Mouse (Mus musculus) erythroblast, embryonic 14.5 days (primary cell): ENCODE measurements around the gene Elf3. TPM values are rescaled to one million over a fixed set of nuclear protein-coding genes. Genes with fewer than 3 reads are reported as not detected.
"Not testable (repeated sequence)": the region's sequence is repeated elsewhere in the genome, so short reads cannot be mapped to it uniquely, and the experiment has no call there.

ENCODE experiments used
- H3K27me3 ChIP-seq: 2 replicates; pipeline ENCODE4 v1.6.1; 2012; ENCODE audit warnings: inconsistent platforms; ENCODE audit not compliant: control insufficient read depth
- H3K36me3 ChIP-seq: 2 replicates; pipeline ENCODE4 v1.6.1; 2012; ENCODE audit warnings: mild to moderate bottlenecking, inconsistent platforms; ENCODE audit not compliant: control insufficient read depth
- H3K4me1 ChIP-seq: 2 replicates; pipeline ENCODE4 v1.6.1; 2012; ENCODE audit warnings: inconsistent platforms; ENCODE audit not compliant: control insufficient read depth
- H3K4me3 ChIP-seq: replicated peaks from 2 replicates; pipeline ENCODE3; 2012; ENCODE audit warnings: moderate library complexity, mild to moderate bottlenecking, inconsistent platforms
- H3K9me3 ChIP-seq: 2 replicates; pipeline ENCODE4 v1.6.1; 2012; ENCODE audit warnings: low read length, inconsistent platforms, mixed read lengths; ENCODE audit not compliant: control insufficient read depth
- GATA1 ChIP-seq: IDR thresholded peaks from 2 replicates; pipeline ENCODE4 v1.6.1; 2012; ENCODE audit warnings: low read length, inconsistent platforms, mixed read lengths
- TAL1 ChIP-seq: IDR thresholded peaks from 3 replicates; pipeline ENCODE4 v1.6.1; 2012; ENCODE audit warnings: low read length, inconsistent platforms, mixed read lengths
- polyA plus RNA-seq: library from polyadenylated mRNA; stranded (reverse); fragments of >175 nt; gene quantifications from 2 replicates; pipeline ENCODE4 v1.2.3, GENCODE M21; 2012

The Elf3 gene
- polyA plus RNA-seq, 1 experiment: not detected

- Histone ChIP-seq H3K36me3 (no peaks in the 10 kb centered on the region), H3K4me1 (peaks cover 59% of the 10 kb centered on the region), H3K9me3 (peaks cover 2% of the 10 kb centered on the region; the same call in 1 of the 2 replicates), H3K4me3 (no peak overlapping the region), H3K27me3 (peaks cover 6% of the 10 kb centered on the region)
- TF ChIP-seq GATA1 (no peak), TAL1 (no peak)
Measured at GRCm38 (mm10) chr1:135248434-135248850, 9.9 kb downstream of the Elf3 start.

- H3K36me3 ChIP-seq: no peaks in the 10 kb centered on the region
- TF ChIP-seq GATA1 (no peak), TAL1 (no peak)
- H3K4me3 ChIP-seq: no peak overlapping the region
- peaks cover 6% of the 10 kb centered on the region for H3K27me3 ChIP-seq
- H3K9me3 ChIP-seq: no peaks in the 10 kb centered on the region
- peaks cover 26% of the 10 kb centered on the region for H3K4me1 ChIP-seq
Measured at GRCm38 (mm10) chr1:135244014-135244413, 14.4 kb downstream of the Elf3 start.

GRCm38 (mm10) chr1:135240206-135240605 is 18.2 kb downstream of the Elf3 start:
- peaks cover 18% of the 10 kb centered on the region for H3K4me1 ChIP-seq
- not testable (repeated sequence) for H3K36me3 ChIP-seq, H3K27me3 ChIP-seq, H3K4me3 ChIP-seq, H3K9me3 ChIP-seq

GRCm38 (mm10) chr1:135237131-135237851 is 21.1 kb downstream of the Elf3 start:
- TF ChIP-seq TAL1 (no peak), GATA1 (no peak)
- Histone ChIP-seq H3K4me1 (peaks cover 9% of the 10 kb centered on the region), H3K27me3 (no peaks in the 10 kb centered on the region; the same call in 1 of the 2 replicates), H3K4me3 (no peak overlapping the region), H3K9me3 (no peaks in the 10 kb centered on the region), H3K36me3 (no peaks in the 10 kb centered on the region)

- TF ChIP-seq TAL1 (no peak), GATA1 (no peak)
- Histone ChIP-seq H3K9me3 (no peaks in the 10 kb centered on the region), H3K4me1 (peaks cover 3% of the 10 kb centered on the region), H3K27me3 (no peaks in the 10 kb centered on the region; the same call in 1 of the 2 replicates), H3K36me3 (no peaks in the 10 kb centered on the region), H3K4me3 (no peak overlapping the region)
Measured at GRCm38 (mm10) chr1:135234771-135235170, 23.6 kb downstream of the Elf3 start.

GRCm38 (mm10) chr1:135233961-135234360 is 24.4 kb downstream of the Elf3 start:
- TF ChIP-seq GATA1 (no peak), TAL1 (no peak)
- H3K4me1 ChIP-seq: 0 out of 2 replicates have a peak, but pooled peaks cover 2% of the 10 kb centered on the region

GRCm38 (mm10) chr1:135231878-135232277 is 26.5 kb downstream of the Elf3 start:
- H3K4me1 ChIP-seq, H3K36me3 ChIP-seq, H3K27me3 ChIP-seq, H3K9me3 ChIP-seq, H3K4me3 ChIP-seq: not testable (repeated sequence)

More at GRCm38 (mm10) chr1:135233961-135234360, 24.4 kb downstream of the Elf3 start:
- Histone ChIP-seq H3K4me3 (no peak overlapping the region), H3K9me3 (no peaks in the 10 kb centered on the region), H3K27me3 (no peaks in the 10 kb centered on the region; the same call in 1 of the 2 replicates), H3K36me3 (no peaks in the 10 kb centered on the region)

- H3K4me3 ChIP-seq: no peak overlapping the region
- peaks cover 3% of the 10 kb centered on the region; the same call in 1 of the 2 replicates for H3K9me3 ChIP-seq
- TF ChIP-seq GATA1 (no peak), TAL1 (no peak)
- peaks cover 3% of the 10 kb centered on the region for H3K27me3 ChIP-seq
- no peaks in the 10 kb centered on the region for H3K36me3 ChIP-seq
- no peaks in the 10 kb centered on the region for H3K4me1 ChIP-seq
Measured at GRCm38 (mm10) chr1:135227339-135227950, 30.9 kb downstream of the Elf3 start.

- Histone ChIP-seq H3K36me3 (no peaks in the 10 kb centered on the region), H3K4me3 (no peak overlapping the region), H3K9me3 (peaks cover 3% of the 10 kb centered on the region; the same call in 1 of the 2 replicates), H3K27me3 (peaks cover 3% of the 10 kb centered on the region), H3K4me1 (no peaks in the 10 kb centered on the region)
- TF ChIP-seq GATA1 (no peak), TAL1 (no peak)
Measured at GRCm38 (mm10) chr1:135224981-135225604, 33.3 kb downstream of the Elf3 start.
